Mouse (Mus musculus): ENCODE results near the gene Taf6. TPM values are rescaled to one million over a fixed set of nuclear protein-coding genes. Genes with fewer than 3 reads are reported as not detected.

Taf6 gene
- polyA plus RNA-seq, 1 experiment from 2014 or later, result 70.0 TPM

DNA sequence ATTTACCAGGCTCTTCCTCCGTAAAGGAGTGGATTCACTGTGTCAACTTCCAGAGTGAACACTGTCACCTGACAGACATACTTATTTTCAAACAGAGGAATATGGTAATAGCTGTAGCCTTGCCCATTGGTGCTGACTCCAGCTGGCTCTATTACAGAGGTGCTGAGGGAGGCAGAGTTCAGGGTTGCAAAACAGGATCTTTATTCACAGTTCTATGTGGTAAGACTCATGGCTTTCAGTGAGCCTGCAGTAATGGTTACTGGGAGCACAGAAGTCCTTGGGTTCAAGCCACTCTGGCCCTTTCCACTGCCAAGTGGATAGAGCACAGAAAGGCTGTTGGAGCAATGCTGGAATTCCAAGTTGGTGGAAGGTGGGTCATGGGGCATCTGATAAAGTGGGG, 20.0 kb upstream of the Taf6 start:
- Histone ChIP-seq H3K9ac (no peak overlapping the region), H3K27me3 (replicated peaks) (no peaks in the 10 kb centered on the region), H3K27ac (no peak overlapping the region), H3K4me3 (replicated peaks) (no peak overlapping the region), H3K9me3 (no peaks in the 10 kb centered on the region), H3K36me3 (no peaks in the 10 kb centered on the region), H3K4me1 (replicated peaks) (no peaks in the 10 kb centered on the region), H3K4me2 (replicated peaks) (no peak overlapping the region)
- no peak for ATAC-seq
- 66% methylated on average over 1 of the region's 1 CpGs for WGBS

- Histone ChIP-seq H3K27ac (no peak overlapping the region), H3K9me3 (no peaks in the 10 kb centered on the region), H3K27me3 (replicated peaks) (no peaks in the 10 kb centered on the region), H3K4me3 (replicated peaks) (no peak overlapping the region), H3K4me2 (replicated peaks) (no peak overlapping the region), H3K9ac (no peak overlapping the region), H3K36me3 (no peaks in the 10 kb centered on the region), H3K4me1 (replicated peaks) (no peaks in the 10 kb centered on the region)
- 87% methylated on average over 3 of the region's 3 CpGs for WGBS
- no peak for ATAC-seq
Measured at GRCm38 (mm10) chr5:138202086-138202485, 14.8 kb upstream of the Taf6 start.

GRCm38 (mm10) chr5:138199576-138199975, 12.3 kb upstream of the Taf6 start:
- H3K9ac ChIP-seq, result no peak overlapping the region
- no peak overlapping the region for H3K27ac ChIP-seq
- no peak for ATAC-seq
- WGBS, result 13% methylated on average over 1 of the region's 1 CpGs
- no peaks in the 10 kb centered on the region for H3K36me3 ChIP-seq
- H3K9me3 ChIP-seq, result no peaks in the 10 kb centered on the region
- peaks cover 5% of the 10 kb centered on the region; the same call in 1 of the 2 replicates for H3K4me1 ChIP-seq (replicated peaks)
- H3K4me2 ChIP-seq (replicated peaks), result no peak overlapping the region
- no peaks in the 10 kb centered on the region for H3K27me3 ChIP-seq (replicated peaks)
- H3K4me3 ChIP-seq (replicated peaks), result no peak overlapping the region

DNA sequence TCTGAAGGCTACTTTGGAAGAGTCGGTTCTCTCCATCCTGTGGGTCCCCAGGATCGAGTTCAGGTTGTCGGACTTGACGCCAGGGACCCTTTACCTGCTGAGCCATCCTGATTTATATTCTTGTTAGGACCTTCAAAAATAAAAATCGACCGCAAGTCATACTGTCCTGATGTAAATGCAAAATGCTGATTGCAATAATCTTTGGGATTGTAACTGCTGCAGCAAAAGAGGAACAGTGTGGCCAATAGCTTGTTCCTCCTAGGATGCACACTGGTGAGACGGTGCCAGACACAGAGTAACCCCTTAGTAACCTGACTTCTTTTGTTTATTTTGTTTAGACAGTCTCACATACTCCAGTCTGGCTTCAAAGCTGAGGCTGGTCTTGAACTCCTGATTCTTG, 8.2 kb upstream of the Taf6 start:
- no peak for ATAC-seq
- Histone ChIP-seq H3K9ac (peak overlapping the region; percentile 83; the same call in 1 of the 2 replicates), H3K4me2 (replicated peaks) (peak overlapping the region; percentile 90), H3K4me3 (replicated peaks) (0 out of 2 replicates have a peak overlapping the region, but pooled peaks have one; percentile 70), H3K4me1 (replicated peaks) (peaks cover 5% of the 10 kb centered on the region; the same call in 1 of the 2 replicates), H3K27me3 (replicated peaks) (no peaks in the 10 kb centered on the region), H3K27ac (no peak overlapping the region), H3K9me3 (no peaks in the 10 kb centered on the region), H3K36me3 (0 out of 2 replicates have a peak, but pooled peaks cover 4% of the 10 kb centered on the region)
- 73% methylated on average over 7 of the region's 7 CpGs for WGBS

- H3K4me1 ChIP-seq (replicated peaks), result peaks cover 5% of the 10 kb centered on the region; the same call in 1 of the 2 replicates
- peak overlapping the region; percentile 90 for H3K4me2 ChIP-seq (replicated peaks)
- H3K27ac ChIP-seq, result peak overlapping the region; percentile 82
- no peaks in the 10 kb centered on the region for H3K27me3 ChIP-seq (replicated peaks)
- peak overlapping the region; percentile 83 for H3K9ac ChIP-seq
- WGBS, result 1% methylated on average over 29 of the region's 29 CpGs
- no peaks in the 10 kb centered on the region for H3K9me3 ChIP-seq
- peak overlapping the region; percentile 70 for H3K4me3 ChIP-seq (replicated peaks)
- H3K36me3 ChIP-seq, result 0 out of 2 replicates have a peak, but pooled peaks cover 4% of the 10 kb centered on the region
- ATAC-seq, result peak; percentile 67
Measured at GRCm38 (mm10) chr5:138194755-138195345, 7.6 kb upstream of the Taf6 start.

GRCm38 (mm10) chr5:138193771-138194727, 6.8 kb upstream of the Taf6 start, which contains the start of gene Mblac1:
Mblac1 (plus strand) TSS chr5:138194314.
- peaks cover 5% of the 10 kb centered on the region; the same call in 1 of the 2 replicates for H3K4me1 ChIP-seq (replicated peaks)
- peak within 1 kb of the TSS; percentile 90 for H3K4me2 ChIP-seq (replicated peaks)
- H3K27me3 ChIP-seq (replicated peaks), result no peaks in the 10 kb centered on the region
- ATAC-seq, result peak; percentile 87
- peak within 1 kb of the TSS; percentile 83 for H3K9ac ChIP-seq
- peak within 1 kb of the TSS; percentile 82 for H3K27ac ChIP-seq
- H3K4me3 ChIP-seq (replicated peaks), result peak within 1 kb of the TSS; percentile 70
- H3K36me3 ChIP-seq, result 0 out of 2 replicates have a peak, but pooled peaks cover 4% of the 10 kb centered on the region
- H3K9me3 ChIP-seq, result no peaks in the 10 kb centered on the region
- 6% methylated on average over 54 of the region's 54 CpGs for WGBS

DNA sequence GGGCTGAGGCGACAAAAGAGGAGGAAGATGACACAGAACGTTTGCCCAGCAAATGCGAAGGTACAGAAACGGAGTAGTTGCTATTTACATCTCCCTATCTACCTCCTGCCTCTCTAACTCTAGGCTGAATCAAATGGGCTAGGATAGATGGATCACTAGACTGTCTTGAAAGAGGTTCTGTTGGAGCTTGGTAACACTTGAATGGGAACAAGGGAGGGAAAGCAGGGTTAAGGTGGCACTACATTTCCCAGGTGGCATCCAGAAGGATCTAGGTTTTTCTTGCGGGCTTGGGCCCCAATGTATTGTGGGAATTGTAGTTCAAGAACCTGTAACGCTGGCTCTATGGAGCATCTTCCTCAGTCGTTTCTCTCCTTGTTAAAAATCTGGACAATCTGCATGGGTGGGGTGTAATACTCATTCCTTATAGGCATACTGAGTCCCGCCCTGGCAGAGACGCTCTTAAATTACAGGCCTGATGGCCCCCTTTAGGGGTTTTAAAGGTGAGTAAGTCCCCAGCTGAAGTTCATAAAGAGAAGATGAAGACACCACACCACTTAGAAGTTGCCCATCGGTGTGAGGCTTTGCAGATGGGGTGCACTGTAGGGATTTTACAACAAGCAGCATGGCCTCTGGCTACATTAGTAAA, 533 bp upstream of the Taf6 start:
- H3K4me1 ChIP-seq (replicated peaks), result peaks cover 14% of the 10 kb centered on the region; the same call in 1 of the 2 replicates
- under 1% methylated on average over 10 of the region's 10 CpGs for WGBS
- H3K36me3 ChIP-seq, result 0 out of 2 replicates have a peak, but pooled peaks cover 7% of the 10 kb centered on the region
- no peaks in the 10 kb centered on the region for H3K9me3 ChIP-seq
- H3K27ac ChIP-seq, result peak overlapping the region; percentile 74
- ATAC-seq, result peak; percentile 88
- no peaks in the 10 kb centered on the region for H3K27me3 ChIP-seq (replicated peaks)
- peak overlapping the region; percentile 73 for H3K4me3 ChIP-seq (replicated peaks)
- peak overlapping the region; percentile 71 for H3K4me2 ChIP-seq (replicated peaks)
- H3K9ac ChIP-seq, result peak overlapping the region; percentile 72

DNA sequence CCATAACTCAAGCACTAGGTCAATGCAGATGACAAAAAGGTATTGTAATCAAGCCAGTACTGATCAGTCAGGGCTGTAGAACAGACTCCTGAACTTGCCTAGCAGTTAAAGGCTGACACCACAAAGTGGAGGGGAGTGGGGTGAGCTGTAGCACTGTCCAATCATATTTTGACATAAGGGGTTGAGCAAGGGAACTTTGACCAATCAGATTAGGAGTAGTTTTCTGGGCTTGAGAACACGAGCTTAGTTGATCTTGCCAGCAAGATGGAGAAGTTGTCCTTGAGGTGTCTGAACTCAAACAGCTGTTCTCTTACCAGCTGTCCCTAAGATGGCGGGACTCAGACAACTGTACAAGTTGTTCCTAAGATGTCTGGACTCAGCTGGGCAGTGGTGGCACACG, 14.0 kb downstream of the Taf6 start:
- Histone ChIP-seq H3K4me1 (replicated peaks) (peaks cover 7% of the 10 kb centered on the region), H3K36me3 (peaks cover 25% of the 10 kb centered on the region), H3K9me3 (no peaks in the 10 kb centered on the region), H3K4me2 (replicated peaks) (peak overlapping the region; percentile 84; the same call in 1 of the 2 replicates), H3K27ac (no peak overlapping the region), H3K9ac (no peak overlapping the region), H3K4me3 (replicated peaks) (no peak overlapping the region), H3K27me3 (replicated peaks) (no peaks in the 10 kb centered on the region)
- 78% methylated on average over 3 of the region's 3 CpGs for WGBS
- ATAC-seq, result no peak

DNA sequence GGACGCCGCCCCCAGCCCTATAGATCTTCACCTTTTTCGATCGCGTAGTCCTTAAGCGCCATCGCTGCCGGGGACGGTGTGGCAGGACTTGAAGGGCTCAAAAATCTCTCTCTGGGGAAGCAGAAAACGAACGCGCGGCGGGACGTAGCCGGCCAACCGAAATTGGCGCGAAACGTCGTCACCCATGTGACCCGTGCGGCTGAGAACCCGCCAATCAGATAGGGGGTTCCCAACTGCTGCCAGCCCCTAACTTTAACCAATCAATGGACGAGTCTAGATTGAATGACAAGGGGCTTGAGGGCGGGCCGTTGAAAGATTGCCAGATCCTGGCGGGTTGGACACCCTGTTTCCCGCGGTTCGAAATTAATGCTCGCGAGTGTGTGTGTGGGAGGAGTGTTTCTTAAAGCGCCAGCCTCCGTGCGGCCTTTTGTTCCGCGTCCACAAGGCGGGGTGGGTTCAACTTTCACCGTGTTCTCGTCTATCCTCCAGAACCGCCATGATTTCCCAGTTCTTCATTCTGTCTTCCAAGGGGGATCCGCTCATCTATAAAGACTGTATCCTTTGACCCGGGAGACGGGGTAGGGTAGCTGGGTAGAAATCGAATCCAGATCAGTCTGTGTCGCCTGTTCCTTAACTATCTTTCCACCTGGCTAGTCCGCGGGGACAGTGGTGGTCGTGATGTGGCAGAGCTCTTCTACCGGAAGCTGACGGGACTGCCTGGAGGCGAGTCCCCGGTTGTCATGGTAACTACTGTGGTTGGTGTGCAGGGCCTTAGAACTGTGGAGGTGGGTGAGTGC, 15.4 kb downstream of the Taf6 start, which contains the start of the genes Ap4m1 and Mcm7:
Ap4m1 (plus strand) TSS at position 308 of the 797 bp plus-strand sequence.
Mcm7 (minus strand) TSS at position 728 of the 797 bp plus-strand sequence.
- peak; percentile 94 for ATAC-seq
- H3K4me3 ChIP-seq (replicated peaks), result peak within 1 kb of the TSS; percentile 72
- H3K4me2 ChIP-seq (replicated peaks), result peak within 1 kb of the TSS; percentile 84
- peaks cover 30% of the 10 kb centered on the region for H3K36me3 ChIP-seq
- peaks cover 7% of the 10 kb centered on the region for H3K4me1 ChIP-seq (replicated peaks)
- peak within 1 kb of the TSS; percentile 95 for H3K27ac ChIP-seq
- no peaks in the 10 kb centered on the region for H3K27me3 ChIP-seq (replicated peaks)
- WGBS, result under 1% methylated on average over 54 of the region's 54 CpGs
- H3K9ac ChIP-seq, result peak within 1 kb of the TSS; percentile 68
- H3K9me3 ChIP-seq, result no peaks in the 10 kb centered on the region

GRCm38 (mm10) chr5:138170936-138171561, 16.2 kb downstream of the Taf6 start:
- ATAC-seq, result peak; percentile 91
- Histone ChIP-seq H3K4me2 (replicated peaks) (peak overlapping the region; percentile 84), H3K4me1 (replicated peaks) (peaks cover 7% of the 10 kb centered on the region), H3K9me3 (no peaks in the 10 kb centered on the region), H3K4me3 (replicated peaks) (peak overlapping the region; percentile 72), H3K27me3 (replicated peaks) (no peaks in the 10 kb centered on the region), H3K9ac (peak overlapping the region; percentile 68), H3K36me3 (peaks cover 31% of the 10 kb centered on the region), H3K27ac (peak overlapping the region; percentile 95)
- WGBS, result under 1% methylated on average over 47 of the region's 47 CpGs

DNA sequence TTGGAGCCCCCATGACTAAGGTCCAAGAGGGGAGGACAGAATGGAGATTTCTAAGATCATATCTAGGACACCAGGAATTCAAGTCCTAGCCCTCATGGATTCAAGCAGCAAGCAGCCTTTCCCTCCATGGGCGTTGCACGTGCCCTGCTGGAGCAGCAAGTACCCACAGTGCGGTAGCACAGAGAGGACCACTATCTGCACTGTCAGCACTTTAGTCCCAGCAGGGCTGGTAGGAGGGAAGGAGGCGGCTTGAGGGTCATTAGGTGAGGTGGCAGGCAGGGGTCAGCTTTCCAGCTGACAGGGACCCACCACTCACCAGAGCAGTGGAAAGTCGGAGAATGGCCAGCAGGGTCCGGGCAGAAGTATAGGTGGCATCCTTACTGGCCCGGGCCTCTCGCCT, 21.7 kb downstream of the Taf6 start:
- no peaks in the 10 kb centered on the region for H3K9me3 ChIP-seq
- no peak overlapping the region for H3K27ac ChIP-seq
- no peak overlapping the region for H3K4me2 ChIP-seq (replicated peaks)
- H3K4me1 ChIP-seq (replicated peaks), result peaks cover 17% of the 10 kb centered on the region
- no peaks in the 10 kb centered on the region for H3K27me3 ChIP-seq (replicated peaks)
- WGBS, result 82% methylated on average over 8 of the region's 8 CpGs
- no peak for ATAC-seq
- H3K36me3 ChIP-seq, result peaks cover 49% of the 10 kb centered on the region
- no peak overlapping the region for H3K4me3 ChIP-seq (replicated peaks)
- H3K9ac ChIP-seq, result no peak overlapping the region

Measured in intestine, embryonic 15.5 days (tissue).